16 mouse cellular contexts compared by ENCODE assay signal in the genomic region with DNA sequence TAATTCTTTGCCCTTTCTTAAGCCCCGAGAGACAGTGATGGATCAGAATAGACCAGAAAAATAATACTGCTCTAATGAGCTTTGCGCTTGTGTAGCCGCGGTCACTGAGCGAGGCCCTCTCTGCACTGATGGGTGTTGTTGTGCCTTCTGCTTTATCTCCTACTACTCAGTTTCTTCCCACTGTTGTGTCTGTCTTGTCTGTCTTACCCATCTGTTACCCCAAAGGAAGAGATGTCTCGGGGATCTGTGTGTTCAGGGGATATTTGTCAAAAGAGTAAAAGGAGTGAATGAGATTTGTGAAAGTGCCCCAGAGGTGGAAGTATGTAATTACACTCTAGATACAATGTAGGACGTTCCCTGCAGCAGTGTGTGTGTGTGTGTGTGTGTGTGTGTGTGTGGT. TPM values are rescaled to one million over a fixed set of nuclear protein-coding genes. Genes with fewer than 3 reads are reported as not detected.
DNase-seq lines count a peak whose midpoint lies in the region; ATAC-seq lines count a peak whose summit lies in the region.
"Had no signal": no experiment of that assay in that cellular context is flagged by ENCODE, and none has a peak within 500 bp of the region (broad histone marks: within the 10 kb centered on the region; RNA-seq: fewer than 3 reads in every experiment).

No protein-coding gene starts in this region.

- H3K9ac ChIP-seq in hindbrain, embryonic 14.5 days = no peak overlapping the region
- H3K9ac ChIP-seq: lung, embryonic 15.5 days; midbrain, embryonic 12.5 days; neural tube, embryonic 13.5 days had no signal

- no peak overlapping the region for H3K27ac ChIP-seq in hindbrain, embryonic 14.5 days
- H3K27ac ChIP-seq: heart, embryonic 10.5 days; limb, embryonic 10.5 days; lung, embryonic 15.5 days; midbrain, embryonic 12.5 days; neural tube, embryonic 13.5 days had no signal

- H3K27me3 ChIP-seq in hindbrain, embryonic 14.5 days (ENCODE audit: control insufficient read depth, insufficient read depth, low read length) = no peaks in the 10 kb centered on the region
- H3K27me3 ChIP-seq: lung, embryonic 15.5 days; midbrain, embryonic 12.5 days; neural tube, embryonic 13.5 days had no signal

- H3K9me3 ChIP-seq in hindbrain, embryonic 14.5 days (ENCODE audit: control insufficient read depth, low read length) = no peaks in the 10 kb centered on the region
- H3K9me3 ChIP-seq: limb, embryonic 10.5 days; lung, embryonic 15.5 days; neural tube, embryonic 13.5 days had no signal

- DNase-seq in layer of hippocampus, adult 18-20 months (ENCODE audit: low spot score in 2 of 2) = peak; percentile 3 to 30
- DNase-seq in layer of hippocampus, postnatal 25 days (ENCODE audit: extremely low spot score in 1 of 2, low spot score in 1 of 2) = no peak
- peak; percentile 19 for DNase-seq in Muller cell, postnatal 12 days (ENCODE audit: inconsistent ontology term)
- peak; percentile 12 for DNase-seq in retina, embryonic 14.5 days (ENCODE audit: low spot score)
- DNase-seq in cerebellum, adult 8-10 months = no peak
- DNase-seq in hindbrain, embryonic 14.5 days (ENCODE audit: low spot score) = no peak
- DNase-seq: cerebellum, adult 11-12 months; kidney, adult 9 months; thymus, postnatal 25 days had no signal

- H3K4me1 ChIP-seq in hindbrain, embryonic 14.5 days (replicated peaks; ENCODE audit: control insufficient read depth, insufficient read depth, low read length) = no peaks in the 10 kb centered on the region
- H3K4me1 ChIP-seq: heart, embryonic 10.5 days; limb, embryonic 10.5 days; midbrain, embryonic 12.5 days; neural tube, embryonic 13.5 days had no signal

- H3K4me3 ChIP-seq in hindbrain, embryonic 14.5 days (replicated peaks; ENCODE audit: low read length) = no peak overlapping the region
- H3K4me3 ChIP-seq: heart, embryonic 10.5 days; limb, embryonic 10.5 days; lung, embryonic 15.5 days; midbrain, embryonic 12.5 days; neural tube, embryonic 13.5 days had no signal

- H3K36me3 ChIP-seq in hindbrain, embryonic 14.5 days (replicated peaks; ENCODE audit: control insufficient read depth, insufficient read depth) = no peaks in the 10 kb centered on the region
- H3K36me3 ChIP-seq: limb, embryonic 10.5 days; lung, embryonic 15.5 days; midbrain, embryonic 12.5 days; neural tube, embryonic 13.5 days had no signal

- ATAC-seq in granulocyte monocyte progenitor cell, adult 5-6 weeks (replicated peaks; ENCODE audit: poor library complexity, severe bottlenecking) = 0 out of 2 replicates have a peak, but pooled peaks have one; percentile 40
- no peak for ATAC-seq in hindbrain, embryonic 14.5 days (ENCODE audit: low FRiP score)
- ATAC-seq: CD4-positive, CD25-positive, alpha-beta regulatory T cell, adult 4 months had no signal

- H3K4me2 ChIP-seq in hindbrain, embryonic 14.5 days (replicated peaks) = no peak overlapping the region
- H3K4me2 ChIP-seq: lung, embryonic 15.5 days; midbrain, embryonic 12.5 days; neural tube, embryonic 13.5 days had no signal

- 74% methylated on average over 7 of the region's 7 CpGs for WGBS in hindbrain, embryonic 14.5 days

RNA-seq across cellular contexts. Expression of gene Abcc9, which starts 16.1 kb away (rescaled TPM):
- total RNA-seq in layer of hippocampus, adult 18-20 months (2021) = 1 to 10 TPM; 2.9 to 3.2 TPM
- total RNA-seq in layer of hippocampus, postnatal 25 days (2021) = 1 to 10 TPM; 3.2 to 3.5 TPM
- total RNA-seq in granulocyte monocyte progenitor cell, adult 5-6 weeks (2014; fragmentation: Nextera tagmentation) = not detected in 2 replicates
- total RNA-seq in granulocyte monocyte progenitor cell, adult 5-6 weeks (2017) = not detected in 2 replicates
- 4.6 and 4.9 TPM in 2 replicates for polyA plus RNA-seq in hindbrain, embryonic 14.5 days (2014; fragmentation: Nextera tagmentation; extraction: Ambion mirVana)
- polyA plus RNA-seq: CD4-positive, CD25-positive, alpha-beta regulatory T cell, adult 4 months had no signal

RNA-seq across cellular contexts. Expression of gene Cmas, which starts 38.3 kb away (rescaled TPM):
- total RNA-seq in layer of hippocampus, adult 18-20 months (2021) = 100 to 1,000 TPM in 1 of 2 experiments, 10 to 100 TPM in 1; 98.0 to 106 TPM
- 100 to 1,000 TPM in 1 of 2 experiments, 10 to 100 TPM in 1; 99.1 to 108 TPM for total RNA-seq in layer of hippocampus, postnatal 25 days (2021)
- total RNA-seq in granulocyte monocyte progenitor cell, adult 5-6 weeks (2014; fragmentation: Nextera tagmentation) = 61.7 and 65.1 TPM in 2 replicates
- 68.3 and 87.5 TPM in 2 replicates for total RNA-seq in granulocyte monocyte progenitor cell, adult 5-6 weeks (2017)
- polyA plus RNA-seq in hindbrain, embryonic 14.5 days (2014; fragmentation: Nextera tagmentation; extraction: Ambion mirVana) = 202 and 219 TPM in 2 replicates

Comparison
In these comparisons a context has a peak if more than half of its experiments do, and no peak if none do; other contexts are left out.
1. DNase-seq: peak in layer of hippocampus, adult 18-20 months (2 of 2), Muller cell, postnatal 12 days (single experiment) and retina, embryonic 14.5 days (single experiment); none in layer of hippocampus, postnatal 25 days (0 of 2), cerebellum, adult 8-10 months (single experiment) and hindbrain, embryonic 14.5 days (single experiment).